Mouse (Mus musculus) c-Kit-positive CD71-positive TER-119-negative erythroid progenitor cells, embryonic 14.5 days (primary cell): Measurements from ENCODE around the gene Brca2.

ENCODE experiments used
- DNase-seq: peaks from one replicate; pipeline ENCODE4 v3.0.0-alpha.2; 2013; ENCODE audit warnings: low read depth

The Brca2 gene

GRCm38 (mm10) chr5:150599301-150600294, 77.2 kb downstream of the Brca2 start:
- DNase-seq, result no peak

DNA sequence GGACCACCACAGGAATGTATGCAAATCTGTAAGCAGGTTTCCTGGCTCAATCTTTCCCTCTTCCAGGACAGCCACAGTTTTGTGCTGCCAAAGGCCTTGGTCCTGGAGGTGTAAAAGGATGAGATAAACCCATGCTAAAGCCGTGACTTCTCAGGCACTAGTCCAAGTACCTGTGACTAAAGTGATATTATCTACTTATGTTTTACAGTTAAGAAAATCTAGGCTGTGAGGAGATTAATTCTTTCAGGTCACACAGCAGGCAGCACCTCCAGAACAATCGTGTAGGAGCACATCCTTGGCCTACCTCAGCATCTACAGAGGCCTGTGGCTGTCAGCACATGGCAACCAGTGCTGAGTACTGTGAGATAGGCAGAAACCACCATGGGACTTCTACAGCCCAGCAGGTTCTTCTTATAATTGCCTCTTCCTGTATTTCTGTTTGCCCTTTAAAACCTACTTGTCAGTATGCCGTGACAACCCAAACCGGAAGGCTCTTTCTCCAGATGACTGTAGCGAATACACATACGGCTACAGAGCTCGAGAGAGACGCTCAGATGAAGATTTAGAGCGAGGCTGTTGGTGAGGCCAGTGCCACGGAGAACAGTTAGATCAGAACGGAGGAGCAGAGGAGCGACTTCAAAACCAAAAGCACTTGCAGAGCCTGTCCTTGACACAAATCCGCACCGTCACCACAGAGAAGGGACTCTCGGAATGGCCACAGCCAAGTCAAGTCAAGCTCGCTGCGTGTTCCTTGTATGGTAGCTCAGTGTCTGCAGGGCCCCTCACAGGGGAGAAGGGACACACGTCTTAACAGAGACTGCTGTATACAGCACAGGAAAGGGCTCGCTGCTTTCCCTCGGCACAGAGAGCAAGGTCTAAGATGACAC, 78.4 kb downstream of the Brca2 start:
- no peak for DNase-seq

DNA sequence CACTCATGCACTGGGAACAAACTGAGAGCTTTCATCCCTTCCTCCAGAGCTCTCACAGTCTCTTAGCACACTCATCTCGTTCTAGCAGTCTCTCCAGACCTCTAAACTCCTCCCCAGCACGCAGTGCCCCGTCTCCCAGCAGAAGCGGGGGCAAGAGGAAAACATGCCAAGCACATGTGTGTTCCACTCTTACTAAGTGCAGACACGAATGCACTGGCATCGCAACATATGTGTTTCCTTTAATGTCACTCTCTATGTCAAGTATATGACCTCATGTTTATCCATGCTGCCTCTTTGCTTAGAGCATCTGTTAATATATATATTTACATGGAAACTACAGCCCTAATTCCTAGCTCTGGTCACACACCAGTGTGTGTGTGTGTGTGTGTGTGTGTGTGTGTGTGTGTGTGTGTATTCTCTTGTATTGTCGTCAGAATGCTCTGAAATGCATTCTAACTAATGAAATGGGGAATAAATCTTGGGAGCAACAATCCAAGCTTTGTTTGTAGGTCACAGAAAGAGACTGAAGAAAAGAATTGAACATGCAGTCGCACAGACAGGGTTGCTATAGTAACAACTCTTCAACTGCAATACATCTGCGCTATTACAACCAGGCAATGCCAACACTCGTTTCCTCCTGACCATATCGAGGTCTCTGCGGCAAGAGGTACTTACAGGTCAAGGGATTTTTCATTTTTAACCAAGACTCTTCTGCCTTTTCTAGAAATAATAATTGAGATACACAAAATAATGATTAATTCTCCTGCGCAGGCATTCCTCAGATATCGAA, 79.2 kb downstream of the Brca2 start:
- no peak for DNase-seq

DNA sequence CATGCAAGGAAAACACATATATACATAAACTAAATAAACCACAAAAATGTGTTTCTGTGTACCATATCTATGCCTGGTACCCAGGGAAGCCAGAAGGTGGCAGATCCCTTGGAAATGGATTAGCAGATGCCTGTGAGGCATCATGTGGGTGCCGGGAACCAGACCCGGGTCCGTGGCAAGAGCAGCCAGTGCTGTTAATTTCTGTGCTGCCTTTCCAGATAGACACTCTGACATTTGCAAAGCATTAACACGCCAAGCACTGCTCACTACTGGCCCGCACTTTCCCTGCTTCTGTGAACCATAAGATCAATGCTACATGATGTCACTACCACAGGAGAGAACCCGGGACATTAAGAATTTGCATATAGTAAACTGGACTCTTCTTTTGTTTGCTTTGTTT, 83.7 kb downstream of the Brca2 start:
- DNase-seq, result no peak

- DNase-seq, result no peak
These were observed 85.2 kb downstream of the Brca2 start for GRCm38 (mm10) chr5:150607631-150608030.

GRCm38 (mm10) chr5:150611136-150611535, 88.7 kb downstream of the Brca2 start:
- no peak for DNase-seq

GRCm38 (mm10) chr5:150611697-150612096, 89.3 kb downstream of the Brca2 start:
- DNase-seq, result no peak

DNA sequence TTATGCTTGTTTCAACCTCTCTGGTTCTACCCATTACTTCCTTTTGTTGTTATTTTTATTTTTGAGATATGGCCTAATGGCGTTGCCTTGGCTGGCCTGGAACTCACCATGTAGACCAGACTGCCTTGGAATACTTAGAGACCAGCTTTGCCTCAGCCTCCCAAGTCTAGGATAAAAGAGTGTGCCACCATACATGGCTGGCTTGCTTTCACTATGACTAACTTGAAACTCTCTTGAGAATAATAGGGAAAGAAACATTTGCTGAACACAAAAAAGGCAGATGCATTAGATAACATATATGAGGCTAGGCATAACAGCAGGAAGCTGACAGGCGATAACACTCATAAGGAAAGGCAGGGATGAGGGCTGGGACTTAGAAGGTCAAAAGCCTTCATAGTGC, 91.6 kb downstream of the Brca2 start:
- DNase-seq, result no peak

DNA sequence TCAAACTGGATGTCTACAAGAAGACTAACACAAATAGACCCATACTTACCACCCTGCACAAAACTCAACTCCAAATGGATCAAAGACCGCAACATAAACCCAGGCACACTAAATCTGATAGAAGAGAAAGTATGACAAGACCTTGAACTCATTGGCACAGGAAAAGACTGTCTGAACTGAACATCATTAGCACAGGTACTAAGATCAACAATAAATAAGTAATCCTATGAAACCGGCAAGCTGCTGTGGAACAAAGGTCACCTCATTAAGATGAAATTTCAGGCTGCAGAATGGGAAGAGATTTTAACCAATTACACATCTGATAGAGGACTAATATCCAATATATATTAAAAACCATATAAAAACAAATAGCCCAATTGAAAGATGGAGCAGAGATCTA, 93.8 kb downstream of the Brca2 start:
- no peak for DNase-seq

DNA sequence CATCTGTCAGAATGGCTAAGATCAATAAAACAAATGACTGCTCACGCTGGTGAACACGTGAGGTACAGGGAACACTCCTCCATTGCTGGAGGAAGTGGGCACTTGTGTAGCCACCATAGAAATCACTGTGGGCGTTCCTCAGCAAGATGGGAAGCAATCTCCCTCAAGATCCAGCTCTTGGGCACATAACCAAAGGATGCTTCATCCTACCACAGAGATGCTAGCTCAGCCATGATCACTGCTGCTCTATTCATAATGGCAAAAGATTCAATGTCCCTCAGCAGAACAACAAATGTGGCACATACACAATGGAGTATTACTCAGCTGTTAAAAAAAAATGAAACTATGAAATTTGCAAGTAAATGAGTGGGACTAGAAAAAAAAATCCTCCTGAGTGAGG, 94.3 kb downstream of the Brca2 start:
- DNase-seq, result no peak

- no peak for DNase-seq
These were observed 96.3 kb downstream of the Brca2 start for GRCm38 (mm10) chr5:150618599-150619355.
